Mouse (Mus musculus): Measurements from ENCODE around the gene Tmcc1. TPM values are rescaled to one million over a fixed set of nuclear protein-coding genes. Genes with fewer than 3 reads are reported as not detected.
A peak's percentile ranks its signal among the peaks of the same experiment; 100 is the strongest.
"Not testable (repeated sequence)": the region's sequence is repeated elsewhere in the genome, so short reads cannot be mapped to it uniquely, and the experiment has no call there.

Tmcc1 gene
- polyA plus RNA-seq, 1 experiment from 2014 or later, result 11.1 TPM

- DNase-seq (ENCODE audit: low spot score), result no peak
- WGBS, result 81% methylated on average over 8 of the region's 8 CpGs
- H3K9ac ChIP-seq (ENCODE audit: low read depth, low read length), result no peak overlapping the region
- H3K4me2 ChIP-seq (ENCODE audit: low read depth, low read length), result no peak overlapping the region
- H3K36me3 ChIP-seq (ENCODE audit: control insufficient read depth, insufficient read depth, low read length), result peaks cover 6% of the 10 kb centered on the region; the same call in 1 of the 2 replicates
- H3K27me3 ChIP-seq (replicated peaks; ENCODE audit: control insufficient read depth, insufficient read depth, low read length), result no peaks in the 10 kb centered on the region
- no peaks in the 10 kb centered on the region for H3K4me1 ChIP-seq (ENCODE audit: control insufficient read depth, insufficient read depth, low read length)
- H3K9me3 ChIP-seq (ENCODE audit: control insufficient read depth, low read length), result no peaks in the 10 kb centered on the region
- no peak overlapping the region for H3K27ac ChIP-seq (replicated peaks; ENCODE audit: low read depth, low read length)
- ATAC-seq (ENCODE audit: low read depth), result no peak
- no peak overlapping the region for H3K4me3 ChIP-seq (ENCODE audit: low read depth, low read length)
Observed at GRCm38 (mm10) chr6:116133756-116134155, 59.5 kb downstream of the Tmcc1 start.

GRCm38 (mm10) chr6:116131771-116132170 is 61.5 kb downstream of the Tmcc1 start:
- DNase-seq (ENCODE audit: low spot score) (no peak), ATAC-seq (ENCODE audit: low read depth) (no peak)
- no peak overlapping the region for H3K4me3 ChIP-seq (ENCODE audit: low read depth, low read length)
- no peak overlapping the region for H3K9ac ChIP-seq (ENCODE audit: low read depth, low read length)
- H3K9me3 ChIP-seq (ENCODE audit: control insufficient read depth, low read length), result no peaks in the 10 kb centered on the region
- no peaks in the 10 kb centered on the region for H3K4me1 ChIP-seq (ENCODE audit: control insufficient read depth, insufficient read depth, low read length)
- H3K4me2 ChIP-seq (ENCODE audit: low read depth, low read length), result no peak overlapping the region
- WGBS, result 85% methylated on average over 1 of the region's 1 CpGs
- H3K36me3 ChIP-seq (ENCODE audit: control insufficient read depth, insufficient read depth, low read length), result peaks cover 6% of the 10 kb centered on the region; the same call in 1 of the 2 replicates
- H3K27ac ChIP-seq (replicated peaks; ENCODE audit: low read depth, low read length), result no peak overlapping the region
- no peaks in the 10 kb centered on the region for H3K27me3 ChIP-seq (replicated peaks; ENCODE audit: control insufficient read depth, insufficient read depth, low read length)

- 5% methylated on average over 1 of the region's 1 CpGs for WGBS
- H3K9ac ChIP-seq (ENCODE audit: low read depth, low read length), result no peak overlapping the region
- H3K9me3 ChIP-seq (ENCODE audit: control insufficient read depth, low read length), result no peaks in the 10 kb centered on the region
- H3K27ac ChIP-seq (replicated peaks; ENCODE audit: low read depth, low read length), result no peak overlapping the region
- ATAC-seq (ENCODE audit: low read depth), result no peak
- H3K4me1 ChIP-seq (ENCODE audit: control insufficient read depth, insufficient read depth, low read length), result no peaks in the 10 kb centered on the region
- no peak overlapping the region for H3K4me3 ChIP-seq (ENCODE audit: low read depth, low read length)
- H3K36me3 ChIP-seq (ENCODE audit: control insufficient read depth, insufficient read depth, low read length), result peaks cover 2% of the 10 kb centered on the region; the same call in 1 of the 2 replicates
- DNase-seq (ENCODE audit: low spot score), result peak; percentile 29
- H3K27me3 ChIP-seq (replicated peaks; ENCODE audit: control insufficient read depth, insufficient read depth, low read length), result no peaks in the 10 kb centered on the region
- no peak overlapping the region for H3K4me2 ChIP-seq (ENCODE audit: low read depth, low read length)
Observed at GRCm38 (mm10) chr6:116128710-116129109, 64.6 kb downstream of the Tmcc1 start.

- DNase-seq (ENCODE audit: low spot score), result peak; percentile 42
- Histone ChIP-seq H3K4me3 (ENCODE audit: low read depth, low read length) (no peak overlapping the region), H3K9ac (ENCODE audit: low read depth, low read length) (no peak overlapping the region), H3K4me2 (ENCODE audit: low read depth, low read length) (no peak overlapping the region), H3K4me1 (ENCODE audit: control insufficient read depth, insufficient read depth, low read length) (no peaks in the 10 kb centered on the region), H3K27me3 (replicated peaks; ENCODE audit: control insufficient read depth, insufficient read depth, low read length) (no peaks in the 10 kb centered on the region), H3K27ac (replicated peaks; ENCODE audit: low read depth, low read length) (no peak overlapping the region), H3K36me3 (ENCODE audit: control insufficient read depth, insufficient read depth, low read length) (no peaks in the 10 kb centered on the region), H3K9me3 (ENCODE audit: control insufficient read depth, low read length) (no peaks in the 10 kb centered on the region)
- ATAC-seq (ENCODE audit: low read depth), result no peak
Observed at GRCm38 (mm10) chr6:116127918-116128443, 65.3 kb downstream of the Tmcc1 start.

- Histone ChIP-seq H3K27me3 (replicated peaks; ENCODE audit: control insufficient read depth, insufficient read depth, low read length) (no peaks in the 10 kb centered on the region), H3K4me1 (ENCODE audit: control insufficient read depth, insufficient read depth, low read length) (no peaks in the 10 kb centered on the region), H3K9me3 (ENCODE audit: control insufficient read depth, low read length) (no peaks in the 10 kb centered on the region), H3K4me2 (ENCODE audit: low read depth, low read length) (no peak overlapping the region), H3K9ac (ENCODE audit: low read depth, low read length) (no peak overlapping the region), H3K4me3 (ENCODE audit: low read depth, low read length) (no peak overlapping the region), H3K27ac (replicated peaks; ENCODE audit: low read depth, low read length) (no peak overlapping the region), H3K36me3 (ENCODE audit: control insufficient read depth, insufficient read depth, low read length) (peaks cover 6% of the 10 kb centered on the region; the same call in 1 of the 2 replicates)
- ATAC-seq (ENCODE audit: low read depth) (no peak), DNase-seq (ENCODE audit: low spot score) (no peak)
Observed at GRCm38 (mm10) chr6:116126577-116126976, 66.7 kb downstream of the Tmcc1 start.

GRCm38 (mm10) chr6:116122881-116123280 is 70.4 kb downstream of the Tmcc1 start:
- Histone ChIP-seq H3K4me3 (ENCODE audit: low read depth, low read length) (no peak overlapping the region), H3K27ac (replicated peaks; ENCODE audit: low read depth, low read length) (no peak overlapping the region), H3K9me3 (ENCODE audit: control insufficient read depth, low read length) (no peaks in the 10 kb centered on the region), H3K4me2 (ENCODE audit: low read depth, low read length) (no peak overlapping the region), H3K27me3 (replicated peaks; ENCODE audit: control insufficient read depth, insufficient read depth, low read length) (no peaks in the 10 kb centered on the region), H3K4me1 (ENCODE audit: control insufficient read depth, insufficient read depth, low read length) (no peaks in the 10 kb centered on the region), H3K9ac (ENCODE audit: low read depth, low read length) (no peak overlapping the region), H3K36me3 (ENCODE audit: control insufficient read depth, insufficient read depth, low read length) (peaks cover 6% of the 10 kb centered on the region; the same call in 1 of the 2 replicates)
- ATAC-seq (ENCODE audit: low read depth), result no peak
- DNase-seq (ENCODE audit: low spot score), result no peak
- WGBS, result 79% methylated on average over 1 of the region's 1 CpGs

- H3K9me3 ChIP-seq (ENCODE audit: control insufficient read depth, low read length), result no peaks in the 10 kb centered on the region
- no peak overlapping the region for H3K4me3 ChIP-seq (ENCODE audit: low read depth, low read length)
- DNase-seq (ENCODE audit: low spot score), result no peak
- H3K27me3 ChIP-seq (replicated peaks; ENCODE audit: control insufficient read depth, insufficient read depth, low read length), result no peaks in the 10 kb centered on the region
- peaks cover 6% of the 10 kb centered on the region; the same call in 1 of the 2 replicates for H3K36me3 ChIP-seq (ENCODE audit: control insufficient read depth, insufficient read depth, low read length)
- no peak overlapping the region for H3K4me2 ChIP-seq (ENCODE audit: low read depth, low read length)
- no peak overlapping the region for H3K27ac ChIP-seq (replicated peaks; ENCODE audit: low read depth, low read length)
- ATAC-seq (ENCODE audit: low read depth), result no peak
- WGBS, result 77% methylated on average over 4 of the region's 4 CpGs
- H3K4me1 ChIP-seq (ENCODE audit: control insufficient read depth, insufficient read depth, low read length), result no peaks in the 10 kb centered on the region
- H3K9ac ChIP-seq (ENCODE audit: low read depth, low read length), result no peak overlapping the region
Observed at GRCm38 (mm10) chr6:116119669-116120068, 73.6 kb downstream of the Tmcc1 start.

GRCm38 (mm10) chr6:116116634-116117033 is 76.7 kb downstream of the Tmcc1 start:
- H3K4me3 ChIP-seq (ENCODE audit: low read depth, low read length); H3K27ac ChIP-seq (replicated peaks; ENCODE audit: low read depth, low read length); H3K27me3 ChIP-seq (replicated peaks; ENCODE audit: control insufficient read depth, insufficient read depth, low read length); H3K4me2 ChIP-seq (ENCODE audit: low read depth, low read length); H3K36me3 ChIP-seq (ENCODE audit: control insufficient read depth, insufficient read depth, low read length); DNase-seq (ENCODE audit: low spot score); H3K9ac ChIP-seq (ENCODE audit: low read depth, low read length); H3K4me1 ChIP-seq (ENCODE audit: control insufficient read depth, insufficient read depth, low read length); H3K9me3 ChIP-seq (ENCODE audit: control insufficient read depth, low read length); ATAC-seq (ENCODE audit: low read depth): not testable (repeated sequence)
- WGBS, result 88% methylated on average over 6 of the region's 6 CpGs

GRCm38 (mm10) chr6:116110588-116110987 is 82.7 kb downstream of the Tmcc1 start:
- H3K4me3 ChIP-seq (ENCODE audit: low read depth, low read length), result no peak overlapping the region
- H3K4me1 ChIP-seq (ENCODE audit: control insufficient read depth, insufficient read depth, low read length), result no peaks in the 10 kb centered on the region
- H3K27ac ChIP-seq (replicated peaks; ENCODE audit: low read depth, low read length), result no peak overlapping the region
- no peaks in the 10 kb centered on the region for H3K27me3 ChIP-seq (replicated peaks; ENCODE audit: control insufficient read depth, insufficient read depth, low read length)
- H3K9ac ChIP-seq (ENCODE audit: low read depth, low read length), result no peak overlapping the region
- H3K4me2 ChIP-seq (ENCODE audit: low read depth, low read length), result no peak overlapping the region
- ATAC-seq (ENCODE audit: low read depth) (no peak), DNase-seq (ENCODE audit: low spot score) (no peak)
- no peaks in the 10 kb centered on the region for H3K36me3 ChIP-seq (ENCODE audit: control insufficient read depth, insufficient read depth, low read length)
- H3K9me3 ChIP-seq (ENCODE audit: control insufficient read depth, low read length), result no peaks in the 10 kb centered on the region
- WGBS, result 83% methylated on average over 4 of the region's 4 CpGs

Measured in embryonic facial prominence, embryonic 14.5 days (tissue).